Mouse (Mus musculus): ENCODE data around the gene Tnfrsf21. TPM values are rescaled to one million over a fixed set of nuclear protein-coding genes. Genes with fewer than 3 reads are reported as not detected.
A peak's percentile ranks its signal among the peaks of the same experiment; 100 is the strongest.

The Tnfrsf21 gene
- 38.4 and 40.2 TPM in 2 replicates for polyA plus RNA-seq (2015; fragmentation: Nextera tagmentation; extraction: Ambion mirVana)

DNA sequence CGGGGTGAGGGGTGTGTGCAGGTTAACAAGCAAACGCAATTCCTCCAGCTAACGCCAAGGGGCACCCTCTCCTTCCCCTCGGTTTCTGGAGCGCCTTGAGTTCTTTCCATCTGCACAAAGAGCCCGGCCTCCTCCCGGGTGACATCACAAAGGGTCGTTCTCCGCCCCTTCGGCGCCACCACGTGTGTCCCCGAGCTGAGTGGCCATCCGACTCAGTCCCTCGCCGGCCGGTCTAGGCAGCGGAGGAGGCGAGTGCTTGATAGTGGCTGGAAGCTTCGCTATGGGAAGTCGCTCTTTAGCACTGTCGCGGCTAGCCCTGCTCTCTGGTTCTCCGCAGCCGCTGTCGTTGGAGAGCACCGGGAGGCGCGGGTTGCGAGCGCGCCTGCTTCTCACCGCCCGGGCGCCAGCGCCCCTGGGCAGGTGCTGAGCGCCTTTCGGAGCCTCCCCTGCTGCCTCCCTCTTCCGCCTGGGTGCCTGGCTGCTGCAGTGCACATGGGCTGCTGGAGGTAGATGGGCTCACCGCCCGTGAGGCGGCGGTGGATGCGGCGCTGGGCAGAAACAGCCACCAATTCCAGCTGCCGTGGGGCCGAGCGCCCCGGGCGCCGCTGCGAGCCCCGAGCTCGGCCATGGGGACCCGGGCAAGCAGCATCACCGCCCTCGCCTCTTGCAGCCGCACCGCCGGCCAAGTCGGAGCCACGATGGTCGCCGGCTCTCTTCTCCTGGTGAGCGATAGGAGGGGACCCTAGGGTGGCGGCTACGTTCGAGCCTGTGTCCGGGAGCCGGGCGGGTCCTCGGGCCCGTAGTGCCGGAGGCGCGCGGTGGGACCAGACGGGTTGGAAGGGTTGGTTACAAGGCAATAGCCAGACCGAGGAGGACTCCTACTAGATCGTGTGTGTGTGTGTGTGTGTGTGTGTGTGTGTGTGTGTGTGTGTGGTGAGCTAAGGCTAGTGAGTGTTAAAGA, at the start of gene Tnfrsf21:
Gene Tnfrsf21, plus strand, starts transcription at position 185 of the 961 bp plus-strand sequence.
- no peaks in the 10 kb centered on the region for H3K27me3 ChIP-seq
- peak within 1 kb of the TSS; percentile 85 for H3K4me3 ChIP-seq
- peak within 1 kb of the TSS; percentile 92 for H3K27ac ChIP-seq
- peaks cover 18% of the 10 kb centered on the region for H3K4me1 ChIP-seq
- no peaks in the 10 kb centered on the region for H3K9me3 ChIP-seq (replicated peaks)
- H3K36me3 ChIP-seq (ENCODE audit: poor library complexity, severe bottlenecking) = peaks cover 10% of the 10 kb centered on the region
- H3K4me2 ChIP-seq = peak within 1 kb of the TSS; percentile 74
- WGBS = under 1% methylated on average over 65 of the region's 80 CpGs
- H3K9ac ChIP-seq = peak within 1 kb of the TSS; percentile 97
- peak; percentile 95 for ATAC-seq

DNA sequence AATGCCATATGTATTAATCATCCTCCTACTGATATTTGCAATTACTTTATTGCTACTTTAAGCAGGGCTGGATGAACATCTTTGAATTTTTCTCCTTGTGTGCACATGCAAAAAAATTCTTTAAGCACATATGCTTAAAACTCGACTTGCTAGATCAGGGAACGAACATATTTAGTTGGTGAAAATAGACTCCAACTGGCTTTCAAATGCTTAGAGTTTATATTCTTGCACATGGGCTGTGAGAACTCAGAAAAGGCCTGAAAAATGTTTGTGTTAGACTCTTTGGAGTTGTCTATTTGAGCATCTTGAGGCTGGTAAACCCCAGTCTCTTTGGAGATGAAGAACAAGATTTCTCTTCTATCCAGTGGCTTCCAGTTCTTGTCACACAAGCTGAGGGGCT, 48.2 kb upstream of the Tnfrsf21 start:
- H3K4me2 ChIP-seq = no peak overlapping the region
- H3K9ac ChIP-seq = no peak overlapping the region
- no peak overlapping the region for H3K27ac ChIP-seq
- no peaks in the 10 kb centered on the region for H3K27me3 ChIP-seq
- no peaks in the 10 kb centered on the region for H3K9me3 ChIP-seq (replicated peaks)
- H3K4me3 ChIP-seq = no peak overlapping the region
- no peaks in the 10 kb centered on the region for H3K36me3 ChIP-seq (ENCODE audit: poor library complexity, severe bottlenecking)
- no peak for ATAC-seq
- H3K4me1 ChIP-seq = no peaks in the 10 kb centered on the region
- WGBS = 87% methylated on average over 2 of the region's 2 CpGs

DNA sequence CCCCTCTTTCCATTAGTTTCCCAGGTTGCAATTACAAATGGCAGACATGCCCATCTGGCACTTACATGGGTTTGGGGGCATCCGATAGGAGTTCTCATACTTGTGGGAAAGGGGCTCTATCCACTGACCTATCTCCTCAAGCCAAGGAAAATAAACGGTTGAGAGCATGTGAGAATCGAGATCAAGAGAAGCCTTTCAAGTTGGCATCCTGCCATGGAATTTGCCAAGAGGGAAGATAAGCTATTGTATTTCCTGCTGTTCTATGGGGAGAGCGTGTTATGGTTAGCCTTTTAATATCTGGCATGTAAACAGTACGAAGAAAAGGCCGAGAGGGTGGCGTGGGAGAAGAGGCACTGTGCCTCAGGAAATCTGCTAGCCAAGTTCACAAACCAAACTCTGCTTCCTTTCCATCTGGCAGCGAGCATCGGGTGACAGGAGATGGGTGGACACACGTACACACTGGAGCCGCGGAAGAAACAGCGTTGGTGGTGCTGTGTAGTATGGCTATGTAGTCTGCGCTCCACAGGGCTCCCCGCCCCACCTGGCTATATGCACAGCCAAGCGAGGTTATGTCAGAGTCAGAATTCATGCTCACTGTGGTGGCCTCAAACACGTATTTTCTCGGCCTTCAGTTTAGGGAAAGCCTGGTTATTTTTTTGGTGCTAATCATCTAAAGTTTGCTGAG, 40.9 kb upstream of the Tnfrsf21 start:
- Histone ChIP-seq H3K27ac (no peak overlapping the region), H3K4me3 (no peak overlapping the region), H3K9me3 (replicated peaks) (no peaks in the 10 kb centered on the region), H3K27me3 (no peaks in the 10 kb centered on the region), H3K9ac (no peak overlapping the region), H3K36me3 (ENCODE audit: poor library complexity, severe bottlenecking) (no peaks in the 10 kb centered on the region), H3K4me2 (no peak overlapping the region), H3K4me1 (no peaks in the 10 kb centered on the region)
- no peak for ATAC-seq
- 88% methylated on average over 18 of the region's 18 CpGs for WGBS

DNA sequence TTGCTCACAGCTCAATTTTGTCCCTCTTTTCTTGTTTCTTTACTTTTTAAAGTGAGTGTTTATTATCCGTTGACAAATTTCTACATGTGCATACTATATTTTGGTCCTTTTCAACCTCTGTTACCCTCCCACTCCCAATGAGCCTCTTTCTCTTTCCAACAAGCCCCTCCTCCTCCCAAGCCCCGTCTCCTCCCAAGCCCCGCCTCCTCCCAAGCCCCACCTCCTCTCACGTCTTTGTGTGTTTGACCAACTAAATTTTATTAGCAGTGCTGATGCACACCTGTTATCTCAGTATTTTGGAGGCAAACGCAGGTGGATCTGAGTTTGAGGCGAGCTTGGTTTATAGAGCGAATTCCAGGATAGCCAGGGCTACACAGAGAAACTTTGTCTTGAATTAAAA, 38.6 kb upstream of the Tnfrsf21 start:
- Histone ChIP-seq H3K36me3 (ENCODE audit: poor library complexity, severe bottlenecking) (no peaks in the 10 kb centered on the region), H3K4me3 (no peak overlapping the region), H3K27me3 (no peaks in the 10 kb centered on the region), H3K4me2 (no peak overlapping the region), H3K27ac (no peak overlapping the region), H3K9ac (no peak overlapping the region), H3K4me1 (no peaks in the 10 kb centered on the region), H3K9me3 (replicated peaks) (no peaks in the 10 kb centered on the region)
- no peak for ATAC-seq
- WGBS = 77% methylated on average over 7 of the region's 7 CpGs

DNA sequence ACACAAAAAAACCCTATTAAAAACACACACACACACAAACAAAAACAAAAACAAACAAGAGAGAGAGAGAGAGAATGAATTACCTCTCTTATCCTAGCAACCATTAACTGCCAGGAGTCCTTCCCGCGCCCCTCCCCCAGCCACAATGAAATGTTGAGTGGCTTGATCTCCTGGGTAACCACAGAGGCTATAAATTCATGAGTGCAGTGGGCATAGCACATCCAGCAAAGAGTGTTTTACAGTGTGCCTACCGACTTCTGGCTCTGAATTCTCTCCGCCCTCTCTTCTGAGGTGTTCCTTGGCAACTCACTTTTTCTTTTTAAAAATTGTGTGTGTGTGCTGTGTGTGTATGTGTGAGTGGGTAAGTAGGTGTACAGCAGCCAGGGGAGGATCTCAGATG, 38.0 kb upstream of the Tnfrsf21 start:
- 69% methylated on average over 4 of the region's 4 CpGs for WGBS
- ATAC-seq = no peak

DNA sequence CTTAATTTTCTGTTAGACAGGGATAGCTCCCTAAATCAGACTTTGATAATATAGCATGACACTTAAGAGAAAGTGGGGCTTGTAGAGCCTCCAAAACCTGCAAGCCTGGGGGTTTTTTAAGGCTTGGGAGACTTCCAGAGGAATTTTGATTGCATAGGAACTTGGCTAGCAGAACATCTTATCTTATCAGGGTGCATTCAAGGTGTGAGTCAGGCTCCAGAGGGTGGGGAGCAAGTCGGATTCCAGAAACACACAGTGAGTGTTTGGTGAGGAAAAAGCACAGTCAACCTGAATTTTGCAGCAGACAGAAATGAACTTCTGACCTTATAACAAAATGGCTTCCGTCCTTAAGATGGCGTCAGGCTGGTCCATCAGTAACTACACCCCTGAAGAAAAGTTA, 34.5 kb upstream of the Tnfrsf21 start:
- WGBS = 91% methylated on average over 3 of the region's 3 CpGs
- H3K27me3 ChIP-seq = no peaks in the 10 kb centered on the region
- H3K4me1 ChIP-seq = no peaks in the 10 kb centered on the region
- no peak overlapping the region for H3K9ac ChIP-seq
- H3K9me3 ChIP-seq (replicated peaks) = no peaks in the 10 kb centered on the region
- no peaks in the 10 kb centered on the region for H3K36me3 ChIP-seq (ENCODE audit: poor library complexity, severe bottlenecking)
- H3K27ac ChIP-seq = no peak overlapping the region
- no peak overlapping the region for H3K4me3 ChIP-seq
- no peak overlapping the region for H3K4me2 ChIP-seq
- ATAC-seq = no peak

More for the DNA sequence above, 38.0 kb upstream of the Tnfrsf21 start:
- no peak overlapping the region for H3K4me2 ChIP-seq
- no peak overlapping the region for H3K27ac ChIP-seq
- H3K27me3 ChIP-seq = no peaks in the 10 kb centered on the region
- no peak overlapping the region for H3K9ac ChIP-seq
- no peaks in the 10 kb centered on the region for H3K4me1 ChIP-seq
- H3K4me3 ChIP-seq = no peak overlapping the region
- no peaks in the 10 kb centered on the region for H3K9me3 ChIP-seq (replicated peaks)
- no peaks in the 10 kb centered on the region for H3K36me3 ChIP-seq (ENCODE audit: poor library complexity, severe bottlenecking)

DNA sequence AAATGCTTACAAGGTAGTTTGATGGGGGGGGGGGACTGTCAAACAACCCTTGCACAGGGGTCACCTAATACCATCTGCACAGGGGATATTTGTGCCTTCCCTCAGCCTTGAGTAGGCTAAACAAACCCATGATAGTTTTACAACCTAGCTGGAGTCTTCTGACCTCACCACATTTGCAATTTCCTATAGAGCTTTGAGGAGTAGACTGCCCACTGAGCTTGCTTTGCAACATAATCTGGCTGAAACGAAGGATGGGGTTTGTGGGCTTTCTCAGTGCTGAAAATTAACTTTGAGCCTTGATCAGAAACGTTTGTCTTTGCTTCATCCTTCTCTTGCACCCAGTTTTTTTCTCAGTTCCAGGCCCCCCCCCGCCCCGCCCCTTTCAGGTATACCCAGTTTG, 33.8 kb upstream of the Tnfrsf21 start:
- H3K4me2 ChIP-seq = no peak overlapping the region
- no peak for ATAC-seq
- no peak overlapping the region for H3K4me3 ChIP-seq
- H3K4me1 ChIP-seq = no peaks in the 10 kb centered on the region
- 51% methylated on average over 4 of the region's 4 CpGs for WGBS
- H3K36me3 ChIP-seq (ENCODE audit: poor library complexity, severe bottlenecking) = no peaks in the 10 kb centered on the region
- no peaks in the 10 kb centered on the region for H3K9me3 ChIP-seq (replicated peaks)
- no peaks in the 10 kb centered on the region for H3K27me3 ChIP-seq
- no peak overlapping the region for H3K27ac ChIP-seq
- no peak overlapping the region for H3K9ac ChIP-seq

DNA sequence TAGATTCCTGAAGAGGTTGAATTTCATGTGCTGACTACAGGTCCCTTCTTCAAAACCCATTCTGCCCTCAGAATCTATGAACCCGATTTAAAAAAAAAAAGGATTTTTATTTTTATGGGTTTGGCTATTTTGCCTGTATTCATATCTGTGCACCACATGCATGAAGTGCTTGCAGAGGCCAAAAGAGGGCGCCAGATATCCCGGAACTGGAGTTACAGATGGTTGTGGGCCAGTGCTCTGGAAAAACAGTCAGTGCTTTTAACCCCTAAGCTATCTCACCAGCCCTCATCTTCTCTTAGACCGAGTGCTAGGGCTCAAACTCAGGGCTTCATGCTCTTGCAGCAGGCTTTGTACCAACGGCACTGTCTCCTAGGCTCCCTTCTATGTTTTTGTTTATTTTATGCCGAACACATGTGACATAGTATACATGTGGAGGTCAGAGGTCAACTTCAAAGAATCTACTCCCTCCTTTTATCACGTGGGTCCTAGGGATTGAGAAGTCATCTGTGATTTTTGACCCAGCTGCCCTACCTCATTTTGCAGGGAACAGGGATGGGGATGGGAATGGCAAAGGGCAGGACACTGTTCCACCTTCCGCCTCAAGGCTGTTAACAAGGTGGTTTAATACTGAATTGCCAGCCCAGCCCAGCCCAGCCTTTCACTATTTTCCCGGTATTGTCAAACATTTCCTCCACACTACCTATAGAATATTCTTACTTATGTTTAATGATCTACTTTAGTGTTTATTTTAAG, 30.3 kb upstream of the Tnfrsf21 start:
- H3K4me2 ChIP-seq = no peak overlapping the region

DNA sequence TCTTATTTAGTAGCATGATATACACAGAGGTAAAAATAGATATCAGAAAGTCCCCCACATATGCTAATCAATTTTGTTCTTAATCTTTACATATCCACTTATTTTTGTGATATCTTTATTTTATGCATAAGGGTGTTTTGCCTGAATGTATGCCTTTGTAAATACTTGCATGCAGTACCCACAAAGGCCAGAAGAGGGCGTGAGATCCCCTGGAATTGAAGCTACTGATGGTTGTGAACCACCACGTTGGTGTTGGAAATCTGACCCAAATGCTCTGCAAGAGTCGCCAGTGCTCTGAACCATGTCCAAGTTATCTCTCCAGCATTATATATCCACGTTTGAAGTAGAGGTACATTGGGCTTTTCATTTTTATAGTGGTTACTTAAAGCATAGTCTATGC, 28.7 kb upstream of the Tnfrsf21 start:
- Histone ChIP-seq H3K36me3 (ENCODE audit: poor library complexity, severe bottlenecking) (no peaks in the 10 kb centered on the region), H3K9me3 (replicated peaks) (no peaks in the 10 kb centered on the region), H3K4me1 (no peaks in the 10 kb centered on the region), H3K9ac (no peak overlapping the region), H3K4me2 (no peak overlapping the region), H3K27me3 (no peaks in the 10 kb centered on the region), H3K4me3 (no peak overlapping the region), H3K27ac (no peak overlapping the region)
- no peak for ATAC-seq
- 28% methylated on average over 4 of the region's 4 CpGs for WGBS

More for the DNA sequence above, 30.3 kb upstream of the Tnfrsf21 start:
- WGBS = 65% methylated on average over 9 of the region's 9 CpGs
- ATAC-seq = no peak
- Histone ChIP-seq H3K4me1 (no peaks in the 10 kb centered on the region), H3K27me3 (no peaks in the 10 kb centered on the region), H3K9ac (no peak overlapping the region), H3K27ac (no peak overlapping the region), H3K9me3 (replicated peaks) (no peaks in the 10 kb centered on the region), H3K36me3 (ENCODE audit: poor library complexity, severe bottlenecking) (no peaks in the 10 kb centered on the region), H3K4me3 (no peak overlapping the region)

DNA sequence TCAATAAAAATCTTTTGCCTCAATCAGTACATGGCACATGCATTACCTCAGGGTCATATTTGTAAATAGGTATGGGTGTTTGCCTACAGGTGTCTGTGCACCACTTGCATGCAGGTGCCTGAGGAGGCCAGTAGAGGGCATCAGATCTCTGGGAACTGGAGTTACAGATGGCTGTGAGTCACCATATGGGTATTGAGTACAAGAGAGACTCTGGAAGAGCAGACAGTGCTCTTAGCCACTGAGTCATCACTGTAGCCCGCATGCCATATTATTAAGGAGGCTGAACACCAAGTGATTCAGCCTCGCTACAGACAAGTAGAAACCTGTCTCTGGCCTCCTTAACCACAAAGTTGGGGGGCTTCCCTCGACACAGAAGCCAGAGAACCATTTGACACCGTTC, 26.4 kb upstream of the Tnfrsf21 start:
- no peak for ATAC-seq
- H3K9ac ChIP-seq = no peak overlapping the region

DNA sequence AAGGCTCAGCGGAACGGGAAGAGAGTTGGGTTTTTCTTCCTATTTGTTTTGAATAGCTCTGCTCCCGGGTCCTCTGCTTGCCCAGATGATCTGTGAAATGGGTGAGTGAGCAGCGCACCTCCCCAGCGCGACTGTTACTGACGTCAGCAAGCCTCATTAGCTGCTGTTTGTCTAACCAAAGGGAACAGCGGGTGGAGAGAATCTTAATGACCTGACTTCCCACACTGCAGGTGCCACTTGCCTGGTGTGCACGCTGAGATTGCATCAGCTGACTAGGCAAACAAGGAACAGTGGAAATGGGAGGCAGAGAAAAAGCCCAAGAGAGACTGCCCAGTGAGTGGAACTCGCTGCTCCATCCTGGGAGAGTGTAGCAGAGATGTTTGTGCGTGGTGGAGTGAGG, 25.2 kb upstream of the Tnfrsf21 start:
- no peak for ATAC-seq
- H3K27me3 ChIP-seq = no peaks in the 10 kb centered on the region

More for the DNA sequence above, 26.4 kb upstream of the Tnfrsf21 start:
- H3K4me3 ChIP-seq = no peak overlapping the region
- H3K9me3 ChIP-seq (replicated peaks) = no peaks in the 10 kb centered on the region
- H3K4me2 ChIP-seq = no peak overlapping the region
- no peaks in the 10 kb centered on the region for H3K36me3 ChIP-seq (ENCODE audit: poor library complexity, severe bottlenecking)
- no peak overlapping the region for H3K27ac ChIP-seq
- H3K4me1 ChIP-seq = no peaks in the 10 kb centered on the region
- H3K27me3 ChIP-seq = no peaks in the 10 kb centered on the region
- 89% methylated on average over 4 of the region's 4 CpGs for WGBS

More for the DNA sequence above, 25.2 kb upstream of the Tnfrsf21 start:
- Histone ChIP-seq H3K27ac (no peak overlapping the region), H3K36me3 (ENCODE audit: poor library complexity, severe bottlenecking) (no peaks in the 10 kb centered on the region), H3K9me3 (replicated peaks) (no peaks in the 10 kb centered on the region), H3K4me1 (no peaks in the 10 kb centered on the region), H3K4me3 (no peak overlapping the region), H3K9ac (no peak overlapping the region), H3K4me2 (no peak overlapping the region)
- 56% methylated on average over 11 of the region's 11 CpGs for WGBS
